Mouse (Mus musculus) spleen, adult 2 months (tissue): ENCODE measurements around the gene Olfr341. TPM values are rescaled to one million over a fixed set of nuclear protein-coding genes. Genes with fewer than 3 reads are reported as not detected.

Source experiments
- DNase-seq, 2 experiments: peaks; one replicate each; pipeline versions ENCODE4 v3.0.0 to v3.0.0-alpha.2; 2012 to 2021; ENCODE audit warnings: low spot score in 2 of 2, low read depth in 1 of 2
- H3K27ac ChIP-seq: fragments of 200-500 bp; 2 replicates; pipeline ENCODE4 v1.5.1; 2012; ENCODE audit warnings: low read length, inconsistent platforms; ENCODE audit not compliant: insufficient read depth
- H3K27me3 ChIP-seq: fragments of 200-500 bp; 2 replicates; pipeline ENCODE4 v1.6.1; 2012; ENCODE audit warnings: mild to moderate bottlenecking, moderate library complexity, low read length, inconsistent platforms; ENCODE audit not compliant: control insufficient read depth, insufficient read depth
- H3K36me3 ChIP-seq: fragments of 200-500 bp; 2 replicates; pipeline ENCODE4 v1.6.1; 2012; ENCODE audit warnings: mild to moderate bottlenecking, low read length, inconsistent platforms; ENCODE audit not compliant: control insufficient read depth, insufficient read depth
- H3K4me1 ChIP-seq: fragments of 200-500 bp; 2 replicates; pipeline ENCODE4 v1.6.1; 2011; ENCODE audit warnings: inconsistent platforms; ENCODE audit not compliant: control insufficient read depth, insufficient read depth, insufficient read length
- H3K4me3 ChIP-seq: fragments of 200-500 bp; 2 replicates; pipeline ENCODE4 v1.5.1; 2011; ENCODE audit warnings: mild to moderate bottlenecking, inconsistent platforms; ENCODE audit not compliant: insufficient read depth, insufficient read length; ENCODE audit errors: extremely low read depth
- CTCF ChIP-seq: fragments of 200-500 bp; IDR thresholded peaks from 2 replicates; pipeline ENCODE4 v1.5.1; 2011; ENCODE audit warnings: mild to moderate bottlenecking, inconsistent platforms; ENCODE audit not compliant: insufficient read depth, insufficient read length, insufficient replicate concordance; ENCODE audit errors: extremely low read depth
- POLR2A ChIP-seq: fragments of 200-500 bp; IDR thresholded peaks from 2 replicates; pipeline ENCODE4 v1.6.1; 2011; ENCODE audit warnings: low read depth, low read length, inconsistent platforms
- WGBS: fragments of 180-500 bp; shearing (Covaris S2); methylation state at CpG from one replicate; pipeline ENCODE4 v1.1.7; 2018; 5-methylcytosine and 5-hydroxymethylcytosine counted together
- polyA plus RNA-seq: library from polyadenylated mRNA; depleted of rRNA; stranded (reverse); fragments of >200 nt; gene quantifications from 2 replicates; pipeline ENCODE4 v1.2.3, GENCODE M21; 2012; rRNA removed

The Olfr341 gene
- not detected in 2 replicates for polyA plus RNA-seq

DNA sequence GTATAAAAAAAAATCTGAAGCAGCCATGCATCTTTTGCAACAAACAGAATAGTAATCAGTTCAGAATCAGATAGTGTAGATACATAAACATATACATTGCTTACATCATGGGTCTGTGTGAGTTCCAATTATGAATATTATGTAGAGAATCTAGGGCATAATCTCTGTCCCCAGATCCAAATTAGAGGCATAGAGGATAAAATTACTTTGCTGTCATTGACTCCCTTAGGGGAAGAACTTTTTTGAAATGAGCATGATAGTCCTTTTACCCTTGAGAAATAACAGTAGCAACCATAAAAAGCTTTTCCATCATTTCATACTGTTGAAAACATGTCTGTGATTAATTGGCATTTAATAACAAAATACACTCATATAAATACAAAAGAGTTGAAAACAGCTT, at the start of gene Olfr341:
Gene Olfr341, minus strand, starts transcription at position 101 of the 400 bp plus-strand sequence.
- Histone ChIP-seq H3K36me3 (no peaks in the 10 kb centered on the region), H3K27ac (no peak within 1 kb of the TSS), H3K4me3 (no peak within 1 kb of the TSS), H3K27me3 (no peaks in the 10 kb centered on the region), H3K4me1 (no peaks in the 10 kb centered on the region)
- DNase-seq = no peak
- no peak for TF ChIP-seq POLR2A

DNA sequence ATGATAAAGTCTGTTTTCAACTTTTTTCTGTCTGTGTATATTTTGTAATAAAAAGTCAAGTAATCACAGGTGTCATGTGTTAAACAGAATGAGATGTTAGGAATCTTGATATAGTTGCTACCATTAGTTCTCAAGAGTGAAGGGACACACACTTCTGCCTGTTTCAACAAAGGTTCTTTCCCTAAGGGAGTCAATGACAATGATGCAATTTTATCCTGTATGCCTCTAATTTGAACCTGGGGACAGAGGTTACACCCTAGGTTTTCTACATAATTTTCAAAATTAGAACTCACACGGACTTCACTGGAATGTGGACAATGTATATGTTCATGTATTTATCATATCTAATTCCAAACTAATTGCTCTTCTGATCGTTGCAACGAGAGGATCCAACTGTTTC, 42.4 kb upstream of the Olfr341 start, which contains the start of gene Olfr342:
Gene Olfr342, plus strand, starts transcription at position 301 of the 400 bp plus-strand sequence.
- Histone ChIP-seq H3K27ac (no peak within 1 kb of the TSS), H3K4me1 (no peaks in the 10 kb centered on the region), H3K27me3 (no peaks in the 10 kb centered on the region), H3K4me3 (no peak within 1 kb of the TSS), H3K36me3 (no peaks in the 10 kb centered on the region)
- no peak for TF ChIP-seq POLR2A
- no peak for TF ChIP-seq CTCF
- DNase-seq = no peak
- WGBS = 60% methylated on average over 3 of the region's 3 CpGs

DNA sequence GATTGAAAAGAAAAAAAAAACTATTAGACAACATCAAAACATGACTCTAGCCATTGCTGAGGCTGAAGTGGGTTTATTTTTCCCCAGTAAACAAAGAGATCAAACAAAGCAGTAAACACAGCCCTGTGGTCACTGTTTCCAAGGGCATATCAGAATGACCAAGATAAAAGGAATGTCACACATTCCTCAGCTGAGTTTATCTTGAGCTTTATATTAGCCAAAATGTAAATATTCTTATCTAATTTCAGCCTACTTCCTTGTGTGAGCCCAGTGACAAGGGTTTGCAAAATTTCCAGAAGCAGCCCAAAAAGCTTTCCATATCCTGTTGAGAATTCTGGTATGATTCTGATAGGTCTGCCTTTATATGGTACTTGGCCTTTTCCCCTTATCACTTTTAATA, 8.6 kb downstream of the Olfr341 start:
- no peak for DNase-seq
- Histone ChIP-seq H3K4me3 (no peak overlapping the region), H3K27me3 (no peaks in the 10 kb centered on the region), H3K36me3 (no peaks in the 10 kb centered on the region), H3K4me1 (no peaks in the 10 kb centered on the region), H3K27ac (no peak overlapping the region)
- TF ChIP-seq POLR2A (no peak), CTCF (no peak)

DNA sequence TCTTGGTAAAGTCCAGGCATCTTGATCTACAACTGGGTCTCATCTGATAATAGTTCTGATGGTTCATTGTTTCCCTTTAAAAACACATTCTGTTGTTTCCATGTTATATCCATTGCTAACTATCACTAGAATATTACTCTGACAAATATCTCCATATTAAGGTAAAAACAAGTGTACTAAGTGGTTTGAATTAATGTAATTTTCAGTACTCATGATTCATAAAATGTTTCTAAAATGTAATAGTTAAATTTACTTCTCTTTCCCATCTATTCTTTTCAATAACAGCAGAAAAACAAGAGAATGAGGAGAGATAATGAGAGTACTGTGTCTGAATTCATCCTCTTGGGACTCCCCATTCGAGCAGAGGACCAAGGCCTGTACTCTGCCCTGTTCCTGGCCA, 30.0 kb downstream of the Olfr341 start, which contains the start of gene Olfr340:
Gene Olfr340, plus strand, starts transcription at position 301 of the 400 bp plus-strand sequence.
- no peaks in the 10 kb centered on the region for H3K27me3 ChIP-seq
- no peaks in the 10 kb centered on the region for H3K36me3 ChIP-seq
- no peak within 1 kb of the TSS for H3K27ac ChIP-seq
- no peak for TF ChIP-seq CTCF
- no peak for TF ChIP-seq POLR2A
- no peak for DNase-seq
- 64% methylated on average over 1 of the region's 1 CpGs for WGBS
- H3K4me3 ChIP-seq = no peak within 1 kb of the TSS
- H3K4me1 ChIP-seq = no peaks in the 10 kb centered on the region

Other genes starting within 250 kb of the Olfr341 start
- gene Olfr338, start 108.9 kb downstream of the Olfr341 start, polyA plus RNA-seq = not detected in 2 replicates
- not detected in 2 replicates for gene Olfr339, start 63.5 kb downstream of the Olfr341 start, polyA plus RNA-seq
- gene Olfr340, start 29.9 kb downstream of the Olfr341 start, polyA plus RNA-seq = not detected in 2 replicates
- not detected in 2 replicates for gene Olfr342, start 42.5 kb upstream of the Olfr341 start, polyA plus RNA-seq
- gene Olfr344, start 84.2 kb upstream of the Olfr341 start, polyA plus RNA-seq = not detected in 2 replicates
- gene Olfr345, start 157.6 kb upstream of the Olfr341 start, polyA plus RNA-seq = not detected in 2 replicates
- gene Olfr346, start 203.3 kb upstream of the Olfr341 start, polyA plus RNA-seq = not detected in 2 replicates
- not detected in 2 replicates for gene Olfr347, start 249.4 kb upstream of the Olfr341 start, polyA plus RNA-seq